Mouse (Mus musculus) myocyte (in vitro differentiated cells): ENCODE measurements around the gene Alox5ap.

Experiments used
- MAX ChIP-seq: IDR thresholded peaks from one replicate; pipeline ENCODE4 v1.6.1; 2011; ENCODE audit warnings: low read depth, mild to moderate bottlenecking, control low read depth
- POLR2A ChIP-seq: IDR thresholded peaks from one replicate; pipeline ENCODE4 v1.6.1; 2011; ENCODE audit warnings: low read depth, mild to moderate bottlenecking, control low read depth, moderate library complexity; ENCODE audit not compliant: insufficient read length
- POLR2AphosphoS2 ChIP-seq: IDR thresholded peaks from one replicate; pipeline ENCODE4 v1.6.1; 2011; ENCODE audit warnings: low read depth, control low read depth; ENCODE audit not compliant: insufficient read length
- USF1 ChIP-seq: IDR thresholded peaks from one replicate; pipeline ENCODE4 v1.6.1; 2011; ENCODE audit warnings: low read depth, mild to moderate bottlenecking, control low read depth, moderate library complexity

GRCm38 (mm10) chr5:149296808-149297207 is 32.2 kb downstream of the Alox5ap start:
- TF ChIP-seq MAX (no peak), POLR2A (no peak), USF1 (no peak), POLR2AphosphoS2 (no peak)
